Mouse (Mus musculus) heart, adult 11 months (tissue): ENCODE measurements around the gene Ube2r2.
A peak's percentile ranks its signal among the peaks of the same experiment; 100 is the strongest.

ENCODE experiments used
- DNase-seq: peaks from one replicate; pipeline ENCODE4 v3.0.0; 2022

Gene Ube2r2

GRCm38 (mm10) chr4:41135711-41136453 is at the start of gene Ube2r2:
Gene Ube2r2, plus strand, starts transcription at chr4:41135743.
- DNase-seq, result peak; percentile 99

- no peak for DNase-seq
Observed at GRCm38 (mm10) chr4:41086947-41087346, 48.6 kb upstream of the Ube2r2 start.

- DNase-seq, result no peak
Observed at GRCm38 (mm10) chr4:41087459-41088298, 47.9 kb upstream of the Ube2r2 start.

- no peak for DNase-seq
Observed at GRCm38 (mm10) chr4:41089189-41089588, 46.4 kb upstream of the Ube2r2 start.

- DNase-seq, result no peak
Observed at GRCm38 (mm10) chr4:41089705-41090104, 45.8 kb upstream of the Ube2r2 start.

GRCm38 (mm10) chr4:41091391-41091790 is 44.2 kb upstream of the Ube2r2 start:
- DNase-seq, result no peak

- no peak for DNase-seq
Observed at GRCm38 (mm10) chr4:41092958-41093357, 42.6 kb upstream of the Ube2r2 start.

GRCm38 (mm10) chr4:41094361-41094760 is 41.2 kb upstream of the Ube2r2 start:
- no peak for DNase-seq

GRCm38 (mm10) chr4:41096169-41096568 is 39.4 kb upstream of the Ube2r2 start:
- DNase-seq, result no peak

- no peak for DNase-seq
Observed at GRCm38 (mm10) chr4:41096794-41097193, 38.7 kb upstream of the Ube2r2 start.

GRCm38 (mm10) chr4:41097381-41097780 is 38.2 kb upstream of the Ube2r2 start:
- no peak for DNase-seq

- no peak for DNase-seq
Observed at GRCm38 (mm10) chr4:41097871-41098576, 37.5 kb upstream of the Ube2r2 start, which contains the start of gene Aqp3. Gene Aqp3, minus strand, starts transcription at chr4:41098183.

GRCm38 (mm10) chr4:41098577-41098951 is 37.0 kb upstream of the Ube2r2 start:
- DNase-seq, result no peak

GRCm38 (mm10) chr4:41100986-41101385 is 34.6 kb upstream of the Ube2r2 start:
- no peak for DNase-seq

GRCm38 (mm10) chr4:41102901-41103300 is 32.6 kb upstream of the Ube2r2 start:
- no peak for DNase-seq

GRCm38 (mm10) chr4:41107440-41107839 is 28.1 kb upstream of the Ube2r2 start:
- no peak for DNase-seq

- DNase-seq, result no peak
Observed at GRCm38 (mm10) chr4:41108717-41109425, 26.7 kb upstream of the Ube2r2 start.

GRCm38 (mm10) chr4:41114358-41115070 is 21.0 kb upstream of the Ube2r2 start:
- DNase-seq, result no peak

GRCm38 (mm10) chr4:41115074-41115473 is 20.5 kb upstream of the Ube2r2 start:
- DNase-seq, result no peak

GRCm38 (mm10) chr4:41115793-41116192 is 19.8 kb upstream of the Ube2r2 start:
- no peak for DNase-seq

- DNase-seq, result no peak
Observed at GRCm38 (mm10) chr4:41116817-41117216, 18.7 kb upstream of the Ube2r2 start.

- peak; percentile 94 for DNase-seq
Observed at GRCm38 (mm10) chr4:41118706-41119292, 16.7 kb upstream of the Ube2r2 start.
